Mouse (Mus musculus): Measurements from ENCODE around the gene Gsta1.

GRCm38 (mm10) chr9:78208956-78209355 lies 21.5 kb upstream of the Gsta1 start:
- TF ChIP-seq CTCF (IDR thresholded peaks at IDR 0.05; ENCODE audit: control insufficient read depth, insufficient read depth, low read length) (no peak), POLR2A (IDR thresholded peaks at IDR 0.05; ENCODE audit: borderline replicate concordance, control insufficient read depth, low read depth, low read length) (no peak)

All from bone marrow, adult 2 months (tissue).